Comparison of ENCODE assay signal across 26 mouse cellular contexts in the genomic region with DNA sequence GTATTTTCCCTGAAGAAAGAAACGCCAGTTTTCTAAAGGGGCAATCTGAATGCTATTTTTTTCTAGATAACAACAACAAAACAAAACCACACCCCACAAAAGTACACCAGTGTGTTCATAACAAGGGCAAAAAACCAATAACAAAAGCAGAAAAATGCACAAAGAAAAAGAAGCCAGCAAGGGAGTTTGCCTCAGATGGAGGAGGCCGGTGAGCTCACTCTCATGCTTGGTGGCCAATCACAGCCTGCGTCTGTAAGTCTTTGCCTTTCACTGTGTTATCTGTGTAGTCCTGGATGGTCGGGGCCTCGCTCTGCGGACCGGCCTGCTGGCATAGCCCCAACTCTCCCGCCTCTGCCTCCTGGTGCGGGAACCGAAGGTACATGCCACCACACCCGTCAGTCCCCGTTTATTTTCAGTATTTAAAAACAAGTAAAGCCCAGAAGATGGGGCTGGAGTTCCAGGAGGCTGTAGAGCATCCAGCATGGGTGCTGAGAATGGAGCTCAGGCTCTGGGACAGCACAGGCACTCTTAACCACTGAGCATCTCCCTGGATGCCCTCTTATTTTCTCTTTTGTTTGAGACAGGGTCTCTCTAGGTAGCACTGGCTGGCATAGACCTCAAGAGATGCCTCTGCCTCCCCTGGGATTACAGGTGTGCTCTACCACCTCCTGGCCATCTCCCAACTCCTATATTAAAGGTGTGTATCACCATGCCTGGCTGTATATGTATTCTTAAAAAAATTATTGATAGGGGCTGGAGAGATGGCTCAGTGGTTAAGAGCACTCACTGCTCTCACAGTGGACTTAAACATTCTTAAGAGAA. TPM values are rescaled to one million over a fixed set of nuclear protein-coding genes. Genes with fewer than 3 reads are reported as not detected.
DNase-seq lines count a peak whose midpoint lies in the region; ATAC-seq and TF ChIP-seq lines count a peak whose summit lies in the region.
"Had no signal": no experiment of that assay in that cellular context is flagged by ENCODE, and none has a peak within 500 bp of the region (broad histone marks: within the 10 kb centered on the region; RNA-seq: fewer than 3 reads in every experiment).

No protein-coding gene starts in this region.

- H3K4me3 ChIP-seq in liver, embryonic 12.5 days = no peak overlapping the region
- H3K4me3 ChIP-seq in liver, postnatal 0 days (ENCODE audit: low read depth, low read length) = no peak overlapping the region
- H3K4me3 ChIP-seq in forebrain, embryonic 13.5 days = no peak overlapping the region
- H3K4me3 ChIP-seq: embryonic facial prominence, embryonic 13.5 days; embryonic facial prominence, embryonic 15.5 days had no signal

- no peaks in the 10 kb centered on the region for H3K27me3 ChIP-seq in liver, embryonic 12.5 days (replicated peaks)
- no peaks in the 10 kb centered on the region for H3K27me3 ChIP-seq in liver, postnatal 0 days (ENCODE audit: insufficient read depth, low read length)
- H3K27me3 ChIP-seq in forebrain, embryonic 13.5 days = no peaks in the 10 kb centered on the region
- H3K27me3 ChIP-seq: CH12.LX; embryonic facial prominence, embryonic 13.5 days; embryonic facial prominence, embryonic 15.5 days; Patski had no signal

- 76% methylated on average over 12 of the region's 12 CpGs for WGBS in liver, embryonic 12.5 days (ENCODE audit: insufficient replicate concordance)
- WGBS in liver, postnatal 0 days (ENCODE audit: insufficient replicate concordance) = 59% methylated on average over 12 of the region's 12 CpGs
- WGBS in forebrain, embryonic 13.5 days = 92% methylated on average over 12 of the region's 12 CpGs

- DNase-seq in liver, postnatal 0 days = no peak
- DNase-seq in 3T3-L1 (ENCODE audit: low read depth, low spot score) = peak; percentile 97
- peak; percentile 28 for DNase-seq in R1 (ENCODE audit: low read depth, low spot score)
- DNase-seq in neural tube, embryonic 10.5 days (ENCODE audit: extremely low spot score, low spot score) = no peak
- DNase-seq: adrenal gland, adult 2 months; adrenal gland, postnatal 10 days; adrenal gland, postnatal 25 days; B cell, adult 2 months; cerebellum, adult 11 months; cerebellum, adult 18-20 months; cerebellum, adult 8-10 months; cerebellum, adult 9-11 months; cerebellum, postnatal 36 days; embryo, embryonic 11 days had no signal

- no peak overlapping the region for H3K9ac ChIP-seq in liver, embryonic 12.5 days
- no peak overlapping the region for H3K9ac ChIP-seq in liver, postnatal 0 days (replicated peaks)
- H3K9ac ChIP-seq in forebrain, embryonic 13.5 days = no peak overlapping the region
- H3K9ac ChIP-seq: embryonic facial prominence, embryonic 13.5 days; embryonic facial prominence, embryonic 15.5 days had no signal

- H3K36me3 ChIP-seq in liver, embryonic 12.5 days = peaks cover 93% of the 10 kb centered on the region
- H3K36me3 ChIP-seq in liver, postnatal 0 days (replicated peaks; ENCODE audit: insufficient read depth, low read length) = peaks cover 81% of the 10 kb centered on the region
- H3K36me3 ChIP-seq in forebrain, embryonic 13.5 days (ENCODE audit: poor library complexity, severe bottlenecking) = peaks cover 86% of the 10 kb centered on the region

- no peak overlapping the region for H3K27ac ChIP-seq in liver, embryonic 12.5 days
- H3K27ac ChIP-seq in liver, postnatal 0 days (ENCODE audit: low read depth) = no peak overlapping the region
- no peak overlapping the region for H3K27ac ChIP-seq in forebrain, embryonic 13.5 days
- H3K27ac ChIP-seq: embryonic facial prominence, embryonic 13.5 days; embryonic facial prominence, embryonic 15.5 days had no signal

- TF ChIP-seq CTCF in liver, postnatal 0 days (IDR thresholded peaks at IDR 0.05; ENCODE audit: low read depth) = no peak

- no peaks in the 10 kb centered on the region for H3K9me3 ChIP-seq in liver, embryonic 12.5 days (replicated peaks)
- no peaks in the 10 kb centered on the region for H3K9me3 ChIP-seq in liver, postnatal 0 days (ENCODE audit: low read length)
- no peaks in the 10 kb centered on the region for H3K9me3 ChIP-seq in forebrain, embryonic 13.5 days (replicated peaks)
- H3K9me3 ChIP-seq: embryonic facial prominence, embryonic 13.5 days; embryonic facial prominence, embryonic 15.5 days; G1E had no signal

- no peak overlapping the region for H3K4me2 ChIP-seq in liver, embryonic 12.5 days
- H3K4me2 ChIP-seq in liver, postnatal 0 days (ENCODE audit: low read depth, low read length) = no peak overlapping the region
- no peak overlapping the region for H3K4me2 ChIP-seq in forebrain, embryonic 13.5 days
- H3K4me2 ChIP-seq: embryonic facial prominence, embryonic 13.5 days; embryonic facial prominence, embryonic 15.5 days had no signal

- 0 out of 2 replicates have a peak, but pooled peaks have one; percentile 35 for ATAC-seq in liver, embryonic 12.5 days
- no peak for ATAC-seq in liver, postnatal 0 days
- peak; percentile 43; the same call in 1 of the 2 replicates for ATAC-seq in megakaryocyte progenitor cell, adult 5-6 weeks (replicated peaks; ENCODE audit: poor library complexity)
- no peak for ATAC-seq in forebrain, embryonic 13.5 days
- ATAC-seq in frontal cortex, adult (ENCODE audit: low TSS enrichment) = no peak
- ATAC-seq: CD4-positive, CD25-positive, alpha-beta regulatory T cell, adult 4 months; forebrain, embryonic 14.5 days; forebrain, embryonic 16.5 days; Patski had no signal

- no peaks in the 10 kb centered on the region for H3K4me1 ChIP-seq in liver, embryonic 12.5 days
- H3K4me1 ChIP-seq in liver, postnatal 0 days (ENCODE audit: insufficient read depth) = no peaks in the 10 kb centered on the region
- no peaks in the 10 kb centered on the region for H3K4me1 ChIP-seq in forebrain, embryonic 13.5 days
- H3K4me1 ChIP-seq: embryonic facial prominence, embryonic 13.5 days; embryonic facial prominence, embryonic 15.5 days had no signal

- no peak for TF ChIP-seq EP300 in liver, postnatal 0 days (IDR thresholded peaks at IDR 0.05; ENCODE audit: low read depth)

RNA-seq across cellular contexts. Expression of gene Nup107, which starts 16.0 kb away (rescaled TPM):
- polyA plus RNA-seq in liver, embryonic 12.5 days (2016; fragmentation: Nextera tagmentation; extraction: Ambion mirVana) = 80.3 and 81.3 TPM in 2 replicates
- 12.9 and 15.0 TPM in 2 replicates for polyA plus RNA-seq in liver, postnatal 0 days (2015; fragmentation: Nextera tagmentation; extraction: Ambion mirVana)
- 79.2 and 85.6 TPM in 2 replicates for total RNA-seq in megakaryocyte progenitor cell, adult 5-6 weeks (2015)
- 111 and 153 TPM in 2 replicates for total RNA-seq in megakaryocyte progenitor cell, adult 5-6 weeks (2017)
- 68.1 and 69.7 TPM in 2 replicates for polyA plus RNA-seq in forebrain, embryonic 13.5 days (2015; fragmentation: Nextera tagmentation; extraction: Ambion mirVana)

RNA-seq across cellular contexts. Expression of gene Slc35e3, which starts 30.3 kb away (rescaled TPM):
- 5.2 and 5.3 TPM in 2 replicates for polyA plus RNA-seq in liver, embryonic 12.5 days (2016; fragmentation: Nextera tagmentation; extraction: Ambion mirVana)
- 2.8 and 3.7 TPM in 2 replicates for polyA plus RNA-seq in liver, postnatal 0 days (2015; fragmentation: Nextera tagmentation; extraction: Ambion mirVana)
- total RNA-seq in megakaryocyte progenitor cell, adult 5-6 weeks (2015) = 7.8 and 16.0 TPM in 2 replicates
- 9.0 and 14.0 TPM in 2 replicates for total RNA-seq in megakaryocyte progenitor cell, adult 5-6 weeks (2017)
- 25.5 and 26.2 TPM in 2 replicates for polyA plus RNA-seq in forebrain, embryonic 13.5 days (2015; fragmentation: Nextera tagmentation; extraction: Ambion mirVana)

Comparison
In these comparisons a context has a peak if more than half of its experiments do, and no peak if none do; other contexts are left out.
1. ATAC-seq: peak in liver, embryonic 12.5 days (single experiment) and megakaryocyte progenitor cell, adult 5-6 weeks (single experiment); none in liver, postnatal 0 days (single experiment), forebrain, embryonic 13.5 days (single experiment) and frontal cortex, adult (single experiment).
2. DNase-seq: peak in 3T3-L1 (single experiment) and R1 (single experiment); none in liver, postnatal 0 days (single experiment) and neural tube, embryonic 10.5 days (single experiment).